Mouse (Mus musculus): ENCODE data around the gene Cib2.

GRCm38 (mm10) chr9:54602386-54602785 is 42.4 kb upstream of the Cib2 start:
- TF ChIP-seq GATA1 (IDR thresholded peaks at IDR 0.05; ENCODE audit: borderline replicate concordance, low read length) (no peak), FLI1 (IDR thresholded peaks at IDR 0.05; ENCODE audit: low read length) (no peak)

Data from megakaryocyte, embryonic 14.5 days (primary cell).